Mouse (Mus musculus): ENCODE measurements around the gene Cep112.

- TF ChIP-seq POLR2A (IDR thresholded peaks at IDR 0.05; ENCODE audit: borderline replicate concordance, insufficient read depth, low read length) = no peak
- no peak for TF ChIP-seq CTCF (IDR thresholded peaks at IDR 0.05; ENCODE audit: borderline replicate concordance, insufficient read depth, low read depth, low read length)
Measured at GRCm38 (mm10) chr11:108464138-108464537, 39.1 kb downstream of the Cep112 start.

Data from cerebellum, adult 2 months (tissue).